In the genomic region with DNA sequence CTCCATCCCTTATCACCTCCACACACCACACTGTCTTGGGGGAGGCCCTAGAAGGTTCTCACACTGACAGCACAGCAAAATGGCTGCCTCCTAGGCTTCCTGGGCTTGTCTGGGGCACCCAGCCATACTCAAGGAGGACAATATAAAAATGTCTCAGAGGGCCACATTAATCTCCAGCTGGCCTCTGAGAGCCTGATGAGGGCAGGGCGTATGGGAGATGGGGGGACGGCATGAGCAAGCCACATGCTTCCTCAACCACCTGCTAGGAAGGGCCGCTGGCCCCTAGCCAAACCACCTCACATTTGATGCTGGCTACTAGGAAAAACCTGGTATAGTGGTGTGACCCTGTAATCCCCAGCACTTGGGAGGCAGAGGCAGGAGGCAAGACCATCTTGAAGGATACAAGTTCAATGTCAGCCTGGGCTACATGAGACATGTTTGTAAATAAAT, we compare ENCODE assay signal across 9 mouse cellular contexts. TPM values are rescaled to one million over a fixed set of nuclear protein-coding genes. Genes with fewer than 3 reads are reported as not detected.
DNase-seq lines count a peak whose midpoint lies in the region; ATAC-seq and TF ChIP-seq lines count a peak whose summit lies in the region.
"Had no signal": no experiment of that assay in that cellular context is flagged by ENCODE, and none has a peak within 500 bp of the region (broad histone marks: within the 10 kb centered on the region; RNA-seq: fewer than 3 reads in every experiment).

No protein-coding gene starts in this region.

- H3K9me3 ChIP-seq in midbrain, embryonic 10.5 days (replicated peaks) = no peaks in the 10 kb centered on the region
- H3K9me3 ChIP-seq in midbrain, postnatal 0 days (ENCODE audit: low read length) = no peaks in the 10 kb centered on the region

- DNase-seq in gastrocnemius, adult 18-20 months (ENCODE audit: low spot score) = peak; percentile 40
- no peak for DNase-seq in gastrocnemius, postnatal 36 days
- DNase-seq in midbrain, embryonic 10.5 days (ENCODE audit: low spot score) = no peak
- DNase-seq in midbrain, postnatal 0 days (ENCODE audit: low spot score) = no peak
- no peak for DNase-seq in left cerebral cortex, adult 18-20 months (ENCODE audit: low spot score in 2 of 2)
- DNase-seq in adrenal gland, postnatal 36 days = no peak

- 88% methylated on average over 3 of the region's 3 CpGs for WGBS in midbrain, embryonic 10.5 days
- WGBS in midbrain, postnatal 0 days = 79% methylated on average over 3 of the region's 3 CpGs
- WGBS in olfactory bulb, adult 2 months = 71% methylated on average over 3 of the region's 3 CpGs

- intact Hi-C loops in gastrocnemius, postnatal 36 days (cut with DNase I) = loop anchor here (5.0 kb wide), 1 partner anchor 108 kb away; no protein-coding TSS in a partner anchor

- peaks cover 67% of the 10 kb centered on the region for H3K4me1 ChIP-seq in midbrain, embryonic 10.5 days
- 0 out of 2 replicates have a peak, but pooled peaks cover 14% of the 10 kb centered on the region for H3K4me1 ChIP-seq in midbrain, postnatal 0 days (ENCODE audit: insufficient read depth, low read length)
- H3K4me1 ChIP-seq in olfactory bulb, adult 2 months (ENCODE audit: control insufficient read depth, insufficient read depth, low read length) = peaks cover 60% of the 10 kb centered on the region

- no peak for TF ChIP-seq CTCF in midbrain, postnatal 0 days (IDR thresholded peaks at IDR 0.05)
- TF ChIP-seq CTCF in olfactory bulb, adult 2 months (IDR thresholded peaks at IDR 0.05; ENCODE audit: insufficient read depth, low read depth, low read length) = no peak

- H3K9ac ChIP-seq in midbrain, postnatal 0 days (replicated peaks; ENCODE audit: low read length, poor library complexity, severe bottlenecking) = no peak overlapping the region

- H3K36me3 ChIP-seq in midbrain, embryonic 10.5 days = 0 out of 2 replicates have a peak, but pooled peaks cover 6% of the 10 kb centered on the region
- H3K36me3 ChIP-seq in midbrain, postnatal 0 days (ENCODE audit: insufficient read depth, low read length) = no peaks in the 10 kb centered on the region; the same call in 1 of the 2 replicates

- no peak overlapping the region for H3K4me3 ChIP-seq in midbrain, embryonic 10.5 days
- H3K4me3 ChIP-seq in midbrain, postnatal 0 days (ENCODE audit: low read depth, low read length) = no peak overlapping the region
- H3K4me3 ChIP-seq in olfactory bulb, adult 2 months (ENCODE audit: insufficient read depth, low read depth, low read length) = no peak overlapping the region

- no peak overlapping the region for H3K4me2 ChIP-seq in midbrain, postnatal 0 days (ENCODE audit: low read depth, low read length, poor library complexity, severe bottlenecking)

- no peak for TF ChIP-seq POLR2A in olfactory bulb, adult 2 months (IDR thresholded peaks at IDR 0.05; ENCODE audit: insufficient read depth, low read depth, low read length)

- H3K27me3 ChIP-seq in midbrain, embryonic 10.5 days (ENCODE audit: low read depth, poor library complexity, severe bottlenecking) = no peaks in the 10 kb centered on the region
- no peaks in the 10 kb centered on the region for H3K27me3 ChIP-seq in midbrain, postnatal 0 days (ENCODE audit: insufficient read depth, low read length)

- peak overlapping the region; percentile 79 for H3K27ac ChIP-seq in midbrain, embryonic 10.5 days (replicated peaks)
- no peak overlapping the region for H3K27ac ChIP-seq in midbrain, postnatal 0 days (ENCODE audit: low read depth, low read length)
- peak overlapping the region; percentile 85 for H3K27ac ChIP-seq in olfactory bulb, adult 2 months (ENCODE audit: insufficient read depth, low read depth, low read length)

- ATAC-seq in midbrain, postnatal 0 days (ENCODE audit: low FRiP score) = no peak
- ATAC-seq in erythroid progenitor cell, adult 5-6 weeks (replicated peaks; ENCODE audit: low FRiP score, poor library complexity, severe bottlenecking) = peak; percentile 33

RNA-seq across cellular contexts. Expression of a gene that starts 3.3 kb away (rescaled TPM):
- not detected for total RNA-seq in gastrocnemius, adult 18-20 months (2021)
- total RNA-seq in gastrocnemius, postnatal 36 days (2021) = not detected
- polyA plus RNA-seq in midbrain, embryonic 10.5 days (2016; fragmentation: Nextera tagmentation; extraction: Ambion mirVana) = 0.12 and 0.19 TPM in 2 replicates
- total RNA-seq in midbrain, postnatal 0 days (2014; rRNA removed) = 0.11 TPM in 1 of 2 replicates, not detected in the other
- polyA plus RNA-seq in midbrain, postnatal 0 days (2015; fragmentation: Nextera tagmentation; extraction: Ambion mirVana) = 0.14 TPM in 1 of 2 replicates, not detected in the other
- not detected in 2 replicates for total RNA-seq in erythroid progenitor cell, adult 5-6 weeks (2015; ENCODE audit: low replicate concordance)
- 0.13 TPM in 1 of 2 replicates, not detected in the other for total RNA-seq in erythroid progenitor cell, adult 5-6 weeks (2017; ENCODE audit: low replicate concordance)
- not detected in 2 replicates for polyA plus RNA-seq in olfactory bulb, adult 2 months (2012; ENCODE audit: insufficient read depth, insufficient read length, low replicate concordance, missing spikeins)
- not detected for total RNA-seq in left cerebral cortex, adult 18-20 months (2021)
- total RNA-seq in adrenal gland, postnatal 36 days (2021) = not detected

RNA-seq across cellular contexts. Expression of a gene that starts 16.7 kb away (rescaled TPM):
- 1 to 10 TPM in 1 of 2 experiments, under 1 TPM in 1; 0.82 to 1.7 TPM for total RNA-seq in gastrocnemius, adult 18-20 months (2021)
- 1 to 10 TPM; 1.4 to 4.3 TPM for total RNA-seq in gastrocnemius, postnatal 36 days (2021)
- 1,290 and 1,659 TPM in 2 replicates for polyA plus RNA-seq in midbrain, embryonic 10.5 days (2016; fragmentation: Nextera tagmentation; extraction: Ambion mirVana)
- total RNA-seq in midbrain, postnatal 0 days (2014; rRNA removed) = 39.0 and 40.8 TPM in 2 replicates
- 71.0 and 71.4 TPM in 2 replicates for polyA plus RNA-seq in midbrain, postnatal 0 days (2015; fragmentation: Nextera tagmentation; extraction: Ambion mirVana)
- not detected in 2 replicates for total RNA-seq in erythroid progenitor cell, adult 5-6 weeks (2015; ENCODE audit: low replicate concordance)
- not detected in 2 replicates for total RNA-seq in erythroid progenitor cell, adult 5-6 weeks (2017; ENCODE audit: low replicate concordance)
- not detected in 2 replicates for polyA plus RNA-seq in olfactory bulb, adult 2 months (2012; ENCODE audit: insufficient read depth, insufficient read length, low replicate concordance, missing spikeins)
- total RNA-seq in left cerebral cortex, adult 18-20 months (2021) = 10 to 100 TPM; 19.0 to 23.8 TPM
- 10 to 100 TPM in 1 of 2 experiments, 1 to 10 TPM in 1; 6.7 to 11.6 TPM for total RNA-seq in adrenal gland, postnatal 36 days (2021)

RNA-seq across cellular contexts. Expression of a gene that starts 21.8 kb away (rescaled TPM):
- not detected for total RNA-seq in gastrocnemius, adult 18-20 months (2021)
- not detected for total RNA-seq in gastrocnemius, postnatal 36 days (2021)
- 0.81 and 1.0 TPM in 2 replicates for polyA plus RNA-seq in midbrain, embryonic 10.5 days (2016; fragmentation: Nextera tagmentation; extraction: Ambion mirVana)
- 1.8 and 4.0 TPM in 2 replicates for total RNA-seq in midbrain, postnatal 0 days (2014; rRNA removed)
- 0.25 and 0.34 TPM in 2 replicates for polyA plus RNA-seq in midbrain, postnatal 0 days (2015; fragmentation: Nextera tagmentation; extraction: Ambion mirVana)
- total RNA-seq in erythroid progenitor cell, adult 5-6 weeks (2015; ENCODE audit: low replicate concordance) = 1.3 TPM in 1 of 2 replicates, not detected in the other
- not detected in 2 replicates for total RNA-seq in erythroid progenitor cell, adult 5-6 weeks (2017; ENCODE audit: low replicate concordance)
- polyA plus RNA-seq in olfactory bulb, adult 2 months (2012; ENCODE audit: insufficient read depth, insufficient read length, low replicate concordance, missing spikeins) = not detected in 2 replicates
- total RNA-seq in left cerebral cortex, adult 18-20 months (2021) = 10 to 100 TPM; 56.6 to 61.4 TPM
- 1 to 10 TPM; 2.7 to 2.9 TPM for total RNA-seq in adrenal gland, postnatal 36 days (2021)
- polyA plus RNA-seq: intestine, embryonic 14.5 days had no signal

RNA-seq across cellular contexts. Expression of a gene that starts 26.8 kb away (rescaled TPM):
- 10 to 100 TPM; 29.0 to 32.7 TPM for total RNA-seq in gastrocnemius, adult 18-20 months (2021)
- 10 to 100 TPM; 28.1 to 35.5 TPM for total RNA-seq in gastrocnemius, postnatal 36 days (2021)
- 28.3 and 35.0 TPM in 2 replicates for polyA plus RNA-seq in midbrain, embryonic 10.5 days (2016; fragmentation: Nextera tagmentation; extraction: Ambion mirVana)
- 99.8 and 144 TPM in 2 replicates for total RNA-seq in midbrain, postnatal 0 days (2014; rRNA removed)
- polyA plus RNA-seq in midbrain, postnatal 0 days (2015; fragmentation: Nextera tagmentation; extraction: Ambion mirVana) = 35.1 and 36.6 TPM in 2 replicates
- 25.6 and 54.1 TPM in 2 replicates for total RNA-seq in erythroid progenitor cell, adult 5-6 weeks (2015; ENCODE audit: low replicate concordance)
- 8.7 and 11.9 TPM in 2 replicates for total RNA-seq in erythroid progenitor cell, adult 5-6 weeks (2017; ENCODE audit: low replicate concordance)
- polyA plus RNA-seq in olfactory bulb, adult 2 months (2012; ENCODE audit: insufficient read depth, insufficient read length, low replicate concordance, missing spikeins) = 328 TPM in 1 of 2 replicates, not detected in the other
- 100 to 1,000 TPM; 491 to 526 TPM for total RNA-seq in left cerebral cortex, adult 18-20 months (2021)
- 10 to 100 TPM; 45.1 to 48.0 TPM for total RNA-seq in adrenal gland, postnatal 36 days (2021)

Comparison
In these comparisons a context has a peak if more than half of its experiments do, and no peak if none do; other contexts are left out.
1. RNA of a gene that starts 21.8 kb away (total RNA-seq): 56.6 to 61.4 TPM in left cerebral cortex, adult 18-20 months; 2.7 to 2.9 TPM in adrenal gland, postnatal 36 days, 1.8 to 4.0 TPM in midbrain, postnatal 0 days, 1.3 TPM in erythroid progenitor cell, adult 5-6 weeks, not detected in gastrocnemius, adult 18-20 months and not detected in gastrocnemius, postnatal 36 days; every median in the first group is over 10 times any median in the second.